Mouse (Mus musculus): ENCODE measurements around the gene Nktr. TPM values are rescaled to one million over a fixed set of nuclear protein-coding genes. Genes with fewer than 3 reads are reported as not detected.
A peak's percentile ranks its signal among the peaks of the same experiment; 100 is the strongest.

Nktr gene
- polyA plus RNA-seq, 1 experiment = 24.5 TPM

DNA sequence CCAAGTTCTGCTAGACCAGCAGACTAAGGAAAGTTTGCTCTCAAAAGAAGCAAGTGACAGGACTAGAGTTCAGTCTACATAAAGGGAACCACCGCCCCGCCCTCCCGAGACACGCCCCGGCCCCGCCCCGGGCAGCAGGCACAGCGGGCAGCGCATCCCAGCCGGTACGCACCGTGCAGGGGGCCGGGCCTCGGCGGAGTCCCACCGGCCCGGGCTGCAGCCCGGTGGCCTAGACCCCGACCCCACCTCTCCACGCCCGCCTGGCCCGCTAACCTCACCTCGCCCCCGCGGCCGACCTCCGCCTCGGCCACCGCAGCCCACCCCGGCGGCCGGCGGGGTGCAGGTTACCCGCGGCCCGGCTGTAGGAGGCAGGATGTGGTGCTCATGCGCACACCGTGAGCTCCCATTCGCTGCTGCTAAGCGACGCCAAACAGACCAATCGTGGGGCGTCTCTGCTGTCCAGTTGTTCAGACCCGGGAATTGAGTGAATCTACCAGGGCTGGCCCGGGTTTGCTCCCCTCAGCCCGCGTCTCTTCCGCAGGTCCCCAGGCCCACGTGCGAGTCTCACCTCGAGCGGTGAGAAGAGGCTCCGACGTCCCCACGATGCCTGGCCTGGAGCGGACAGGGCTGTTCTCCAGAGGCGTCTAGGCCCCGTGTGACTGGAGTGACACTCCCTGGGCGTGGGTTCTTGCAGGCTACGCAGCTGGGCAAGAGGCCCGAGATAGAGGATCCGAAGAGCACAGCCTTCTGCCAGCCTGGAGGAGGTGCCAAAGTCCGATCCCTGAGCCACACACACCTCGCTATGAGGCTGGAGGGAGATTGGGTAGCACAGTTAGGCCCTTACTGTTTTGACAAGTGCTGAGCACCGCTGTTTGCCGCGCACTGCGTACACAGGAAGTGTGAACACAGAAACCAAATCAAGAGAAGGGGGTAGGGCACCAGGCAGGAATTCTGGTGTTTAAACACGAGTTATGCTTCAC is 14.0 kb upstream of the Nktr start, which contains the start of gene Sec22c:
TSS of gene Sec22c (minus strand) at position 845 of the 980 bp plus-strand sequence.
- under 1% methylated on average over 69 of the region's 69 CpGs for WGBS
- peak; percentile 86 for DNase-seq (ENCODE audit: low read depth, low spot score)

DNA sequence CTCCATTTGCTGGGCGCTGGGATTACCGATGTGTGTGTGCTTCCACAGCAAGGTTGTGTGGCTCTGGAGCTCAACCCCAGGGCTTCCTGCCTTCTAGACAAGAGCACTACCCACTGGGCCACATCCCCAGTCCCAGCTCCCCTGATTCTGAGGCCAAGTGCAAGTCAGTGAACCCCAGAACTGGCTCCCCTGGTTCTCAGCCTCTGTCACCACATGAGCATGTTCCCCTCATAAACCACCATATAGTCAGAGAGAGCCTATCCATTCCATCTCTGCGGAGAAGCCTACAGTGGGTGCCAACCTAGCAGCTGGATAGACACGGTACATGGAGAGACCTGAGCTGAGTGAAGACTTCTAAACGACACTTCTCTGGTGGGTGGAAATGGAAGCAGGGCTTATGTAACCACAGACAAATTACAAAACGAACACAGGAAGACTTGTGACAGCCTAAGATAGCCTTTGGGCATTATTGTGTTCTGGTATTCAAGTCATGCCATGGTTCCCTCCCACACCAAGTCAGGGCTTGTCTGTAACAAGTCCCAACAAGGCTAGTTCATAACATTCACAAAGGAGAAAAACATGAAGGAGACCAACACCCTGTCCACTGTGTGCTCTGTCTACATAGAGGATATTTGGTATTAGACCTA is 12.8 kb upstream of the Nktr start:
- DNase-seq (ENCODE audit: low read depth, low spot score) = no peak
- WGBS = 83% methylated on average over 6 of the region's 6 CpGs

DNA sequence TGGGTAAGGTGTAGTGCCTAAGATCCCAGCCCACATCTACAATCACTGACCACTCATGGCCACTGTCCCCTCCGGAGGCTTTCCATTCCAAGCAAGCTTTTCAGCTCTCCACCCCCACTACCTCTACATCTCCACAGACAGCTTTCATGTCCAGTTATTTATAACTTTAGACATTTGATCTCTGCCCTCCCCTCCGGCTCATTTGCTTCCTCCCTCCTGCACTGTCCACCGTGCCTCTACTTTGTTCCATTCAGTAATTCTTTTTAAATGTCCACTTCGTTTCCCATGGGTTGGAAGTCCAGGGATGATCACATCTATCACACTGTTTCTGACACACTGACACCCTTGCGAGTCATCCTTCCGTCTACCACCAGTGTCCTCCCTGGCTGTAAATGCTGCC is 11.2 kb upstream of the Nktr start:
- WGBS = 65% methylated on average over 6 of the region's 6 CpGs
- DNase-seq (ENCODE audit: low read depth, low spot score) = no peak

DNA sequence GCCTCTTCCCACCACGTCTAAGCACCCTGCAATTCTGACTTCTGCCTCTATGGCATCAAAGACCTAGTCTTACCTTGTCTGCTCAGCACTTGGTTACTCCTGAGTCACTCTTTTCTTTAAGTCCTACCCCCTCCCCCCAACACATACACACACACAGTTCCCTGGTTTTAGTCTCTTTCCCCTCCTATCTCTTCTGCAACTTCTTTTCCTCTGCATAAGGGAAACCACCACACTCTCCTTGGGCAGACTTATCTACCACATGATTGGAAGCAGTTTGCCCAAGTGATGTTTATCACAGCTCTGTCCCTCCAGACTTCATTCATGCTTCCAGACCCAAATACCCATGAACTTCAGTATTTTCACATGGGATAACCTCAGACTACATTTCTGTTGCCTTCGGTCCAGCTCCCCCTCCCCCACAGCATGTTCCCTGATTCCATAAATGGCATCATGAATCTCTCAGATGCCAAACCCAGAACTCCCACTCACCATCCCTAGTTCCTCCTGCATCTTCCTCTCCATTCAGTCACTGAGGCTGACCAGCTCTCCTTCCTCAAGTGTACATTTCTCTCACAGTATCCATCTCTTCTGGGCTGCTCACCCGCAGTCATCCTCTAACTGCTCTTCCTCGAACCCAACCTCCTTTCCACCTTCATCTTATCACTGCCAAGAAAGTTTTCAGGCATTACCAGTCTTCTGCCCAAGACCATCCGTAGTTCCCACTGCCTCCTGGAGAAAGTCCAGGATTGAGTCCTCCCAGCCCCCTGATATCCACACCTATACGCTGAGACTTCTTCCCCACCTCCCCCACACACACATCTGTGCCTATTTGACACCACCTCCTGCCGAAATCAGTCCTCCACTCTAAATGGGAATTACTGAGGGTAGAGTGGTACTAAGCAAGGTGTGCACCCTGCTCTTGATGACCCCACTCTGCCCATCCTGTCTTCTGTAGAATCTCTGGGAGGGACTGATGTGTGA is 10.2 kb upstream of the Nktr start:
- no peak for DNase-seq (ENCODE audit: low read depth, low spot score)
- WGBS = 69% methylated on average over 7 of the region's 7 CpGs

DNA sequence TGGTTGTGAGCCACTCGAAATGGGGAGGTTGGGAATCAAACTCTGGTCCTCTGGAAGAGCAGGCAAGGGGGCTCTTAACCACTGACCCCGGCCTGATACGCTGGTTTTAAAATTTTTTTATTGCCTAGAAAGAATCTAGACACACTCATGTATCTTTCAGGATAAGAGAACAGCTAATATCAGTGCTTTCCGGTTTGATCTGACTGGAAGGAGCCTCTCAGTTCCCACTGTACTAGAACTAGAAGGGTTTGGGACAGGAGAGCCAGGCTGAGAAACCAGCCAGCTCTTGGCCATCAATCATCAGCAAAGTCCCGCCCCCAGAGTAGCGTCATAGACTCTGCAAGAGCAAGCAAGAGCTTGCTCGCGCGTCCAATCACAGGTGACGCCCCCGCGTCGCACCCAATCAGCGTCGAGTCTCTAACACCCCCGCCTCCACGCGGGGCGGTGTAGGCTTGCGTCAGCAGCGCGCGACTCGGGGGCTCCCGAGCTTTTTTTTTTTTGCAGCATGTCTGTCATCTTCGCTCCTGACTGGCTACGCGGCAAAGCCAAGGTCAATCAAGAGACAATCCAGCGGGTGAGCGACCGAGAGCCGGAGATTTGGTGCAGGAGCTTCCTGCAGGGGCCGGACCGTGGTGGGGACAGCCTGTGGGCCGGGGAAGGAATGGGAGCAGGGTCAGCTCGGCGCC is 8.9 kb upstream of the Nktr start, which contains the start of gene Ss18l2:
TSS of gene Ss18l2 (plus strand) at position 432 of the 686 bp plus-strand sequence.
- 5% methylated on average over 37 of the region's 37 CpGs for WGBS

DNA sequence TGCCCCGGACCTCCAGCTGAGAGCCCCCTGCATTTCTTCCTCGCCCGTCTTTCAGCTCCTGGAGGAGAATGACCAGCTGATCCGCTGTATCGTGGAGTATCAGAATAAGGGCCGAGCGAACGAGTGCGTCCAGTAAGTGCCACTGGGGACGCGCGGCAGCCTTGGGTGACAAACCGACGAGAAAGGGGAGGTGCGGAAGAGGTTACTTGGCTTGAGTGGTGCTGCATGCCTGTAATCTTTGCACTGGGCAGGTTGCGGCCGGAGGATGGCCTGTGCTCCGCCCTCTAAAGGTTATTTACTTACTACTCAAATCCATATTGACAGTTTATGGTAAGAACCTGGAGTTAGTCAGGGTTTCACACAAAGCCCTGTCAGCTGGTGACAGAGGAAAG is 8.4 kb upstream of the Nktr start:
- DNase-seq (ENCODE audit: low read depth, low spot score) = no peak
- under 1% methylated on average over 18 of the region's 18 CpGs for WGBS

More for the DNA sequence above, 8.9 kb upstream of the Nktr start, which contains the start of gene Ss18l2:
- DNase-seq (ENCODE audit: low read depth, low spot score) = peak; percentile 99

DNA sequence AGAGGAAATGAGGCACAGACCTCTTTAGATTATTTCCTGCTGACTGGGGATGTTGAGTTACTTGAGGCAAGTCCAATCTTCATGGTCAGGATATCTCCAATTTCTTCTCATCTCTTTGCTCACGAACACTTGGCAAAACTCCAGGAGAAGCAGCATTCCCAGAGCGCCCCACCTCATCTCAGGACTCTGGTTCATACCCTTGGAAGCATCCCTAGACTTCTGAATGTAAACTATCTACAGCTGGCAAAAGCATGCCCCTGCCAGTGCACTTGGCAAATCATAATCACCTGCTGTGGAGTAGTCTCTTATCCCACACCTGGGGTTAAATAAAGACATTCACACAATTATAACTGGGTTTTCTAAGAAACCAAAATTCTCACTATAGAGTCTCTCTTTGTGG is 1.9 kb upstream of the Nktr start:
- WGBS = 92% methylated on average over 2 of the region's 2 CpGs

GRCm38 (mm10) chr9:121718070-121718705 is 781 bp upstream of the Nktr start:
- DNase-seq (ENCODE audit: low read depth, low spot score) = no peak
- WGBS = 54% methylated on average over 15 of the region's 15 CpGs

More for the DNA sequence above, 1.9 kb upstream of the Nktr start:
- DNase-seq (ENCODE audit: low read depth, low spot score) = no peak

GRCm38 (mm10) chr9:121719347-121720331 is 670 bp downstream of the Nktr start:
- no peak for DNase-seq (ENCODE audit: low read depth, low spot score)
- under 1% methylated on average over 85 of the region's 87 CpGs for WGBS

DNA sequence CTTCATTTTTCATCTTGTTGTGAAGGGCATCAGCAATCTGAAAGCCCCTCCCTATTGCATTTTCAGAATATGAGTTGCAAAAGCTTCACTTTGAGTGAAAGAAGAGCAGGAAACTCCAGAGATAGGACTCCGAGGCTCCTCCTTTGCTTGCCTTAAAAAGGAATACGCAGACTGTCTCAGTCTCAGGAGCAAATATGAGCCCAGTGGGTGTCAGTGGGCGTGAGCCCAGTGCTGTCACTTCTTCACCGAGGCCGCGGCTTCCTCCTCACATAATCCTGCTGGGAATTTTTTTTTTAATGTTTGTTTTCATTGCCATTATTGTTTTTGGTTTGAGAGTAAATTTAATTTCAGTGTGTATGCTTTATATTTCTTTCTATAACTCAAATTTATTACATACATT is 21.5 kb downstream of the Nktr start:
- 82% methylated on average over 6 of the region's 6 CpGs for whole genome bisulfite sequencing
- no peak for DNase-seq (ENCODE audit: low read depth, low spot score)

- 93% methylated on average over 3 of the region's 3 CpGs for WGBS
- no peak for DNase-seq (ENCODE audit: low read depth, low spot score)
Measured at GRCm38 (mm10) chr9:121741168-121741567, 22.2 kb downstream of the Nktr start.

DNA sequence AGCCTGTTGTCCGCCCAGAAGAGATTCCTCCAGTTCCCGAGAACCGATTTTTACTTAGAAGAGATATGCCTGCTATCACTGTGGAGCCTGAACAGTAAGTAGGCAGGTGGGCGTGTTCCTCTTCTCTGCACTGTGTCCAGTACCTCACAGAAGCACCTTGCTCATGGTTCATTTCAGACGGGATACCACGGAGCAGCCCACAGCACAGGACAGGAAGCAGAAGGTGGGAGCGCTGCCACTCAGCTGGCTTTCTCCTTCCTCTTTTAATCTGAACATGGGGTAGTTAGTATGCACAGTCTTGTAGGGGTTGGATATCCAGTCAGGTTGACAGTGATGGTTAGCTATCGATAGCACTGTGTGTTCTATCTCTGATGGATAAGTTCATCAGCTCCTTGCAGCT is 25.1 kb downstream of the Nktr start:
- no peak for DNase-seq (ENCODE audit: low read depth, low spot score)
- 87% methylated on average over 8 of the region's 8 CpGs for WGBS

- WGBS = 91% methylated on average over 9 of the region's 9 CpGs
- no peak for DNase-seq (ENCODE audit: low read depth, low spot score)
Measured at GRCm38 (mm10) chr9:121752774-121753173, 33.8 kb downstream of the Nktr start.

DNA sequence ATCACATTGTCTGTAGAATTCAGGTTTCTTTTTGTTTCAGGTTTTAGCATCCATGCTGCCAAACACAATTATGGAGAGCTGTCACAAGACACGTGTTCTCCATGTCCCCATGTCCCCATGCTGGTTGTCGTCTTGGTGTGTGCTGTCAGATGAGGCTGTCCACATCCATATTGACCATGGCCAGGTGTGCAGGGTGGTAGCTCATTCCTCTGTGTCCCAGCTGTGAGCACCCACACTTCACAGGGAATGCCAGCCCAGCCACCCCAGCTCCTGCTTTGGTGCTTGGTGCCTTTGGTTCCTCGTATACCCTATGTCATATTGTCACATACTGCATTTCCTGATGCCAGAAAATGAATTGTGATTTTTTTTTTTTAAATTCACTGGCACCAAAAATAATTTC is 35.7 kb downstream of the Nktr start:
- 86% methylated on average over 3 of the region's 3 CpGs for WGBS
- no peak for DNase-seq (ENCODE audit: low read depth, low spot score)

DNA sequence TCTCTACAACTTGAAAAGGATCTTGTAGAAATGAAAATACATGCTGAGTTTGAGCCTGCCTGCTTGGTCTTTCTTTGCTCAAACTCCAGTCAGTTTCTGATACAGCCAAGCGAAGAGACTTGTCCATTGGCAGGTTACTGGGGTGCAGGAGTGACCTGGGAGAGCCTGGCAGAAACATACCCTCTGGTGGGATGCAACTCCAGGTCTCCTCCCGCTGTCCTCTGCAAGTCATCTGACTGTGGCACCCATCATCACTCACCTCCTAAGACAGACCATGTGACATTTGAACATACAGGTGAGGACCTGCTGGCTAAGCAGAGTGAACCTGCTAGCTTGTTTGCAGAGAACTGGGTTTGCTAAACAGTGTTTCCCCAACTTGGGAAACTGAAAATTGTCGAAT is 37.8 kb downstream of the Nktr start:
- DNase-seq (ENCODE audit: low read depth, low spot score) = no peak
- 81% methylated on average over 3 of the region's 3 CpGs for whole genome bisulfite sequencing

DNA sequence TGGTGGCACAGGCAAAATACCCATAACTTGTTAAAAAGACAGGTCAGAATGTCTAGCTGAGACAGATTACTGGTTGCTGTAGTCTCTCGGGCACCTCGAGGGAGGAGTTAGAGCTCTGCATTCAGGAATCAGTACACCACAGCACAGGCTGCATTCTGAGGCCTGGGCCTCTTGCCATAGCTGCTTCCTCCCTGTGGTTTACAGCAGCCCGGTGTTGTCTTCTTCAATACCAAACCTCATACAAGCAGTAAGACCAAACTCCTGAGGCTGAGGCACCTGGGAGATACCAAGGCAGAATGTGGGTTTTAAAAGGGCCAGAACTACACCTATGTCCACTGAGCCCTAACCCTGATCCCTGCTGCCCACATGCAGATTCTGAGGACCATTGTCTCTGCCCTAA is 38.5 kb downstream of the Nktr start:
- WGBS = 52% methylated on average over 3 of the region's 3 CpGs
- DNase-seq (ENCODE audit: low read depth, low spot score) = no peak
